Mouse (Mus musculus) gastrocnemius, adult 18-20 months (tissue): ENCODE results near the gene Ncoa4. TPM values are rescaled to one million over a fixed set of nuclear protein-coding genes. Genes with fewer than 3 reads are reported as not detected.
A peak's percentile ranks its signal among the peaks of the same experiment; 100 is the strongest.
"Not testable (repeated sequence)": the region's sequence is repeated elsewhere in the genome, so short reads cannot be mapped to it uniquely, and the experiment has no call there.

Experiments used
- DNase-seq: peaks from one replicate; pipeline ENCODE4 v3.0.0; 2021; ENCODE audit warnings: low spot score
- long read RNA-seq, 2 experiments: library from polyadenylated mRNA; stranded (forward); transcript quantifications; one replicate each; pipeline ENCODE4 v2.0.0; 2021
- total RNA-seq, 2 experiments: library from RNA; stranded (reverse); gene quantifications; 2 replicates each; pipeline ENCODE4 v1.2.3; 2021

Gene Ncoa4
- 10 to 100 TPM; 65.2 to 76.7 TPM for total RNA-seq
- long read RNA-seq, experiment 1, full-length matches to known transcripts = 92 of 104 reads
- long read RNA-seq, experiment 1, partial matches to known transcripts = 5 of 104 reads
- long read RNA-seq, experiment 1, other reads (novel, unspliced or antisense) = 7 of 104 reads
- long read RNA-seq, experiment 2, full-length matches to known transcripts = 86 of 95 reads
- long read RNA-seq, experiment 2, partial matches to known transcripts = 4 of 95 reads
- long read RNA-seq, experiment 2, other reads (novel, unspliced or antisense) = 5 of 95 reads

DNA sequence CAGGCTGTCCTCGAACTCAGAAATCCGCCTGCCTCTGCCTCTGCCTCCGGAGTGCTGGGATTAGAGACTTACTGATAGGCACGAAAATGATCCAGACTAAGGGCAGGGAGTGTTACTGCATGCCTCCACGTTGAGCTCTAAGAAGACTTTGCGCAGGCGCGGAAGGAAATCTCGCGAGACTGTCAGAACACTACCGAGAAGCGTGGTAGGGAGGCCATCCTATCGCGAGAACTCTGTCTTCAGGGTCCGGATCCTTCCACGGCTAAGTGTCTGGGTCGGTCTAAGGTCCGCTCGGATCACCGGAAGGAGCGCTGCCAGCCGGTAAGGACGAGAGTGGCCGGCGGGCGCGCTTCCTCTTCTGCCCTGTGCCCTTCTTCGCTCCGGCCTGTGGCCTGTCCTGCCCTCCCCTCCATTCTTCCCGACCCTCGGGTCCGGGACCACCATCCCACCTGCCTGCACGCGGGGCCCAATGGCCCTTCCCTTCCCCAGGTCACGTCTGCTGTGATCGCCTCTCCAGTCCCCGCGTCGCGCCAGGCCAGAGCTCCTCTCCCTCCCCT lies at the start of gene Ncoa4:
TSS of gene Ncoa4 (plus strand) at position 176 of the 557 bp plus-strand sequence.
- DNase-seq = peak; percentile 99

DNA sequence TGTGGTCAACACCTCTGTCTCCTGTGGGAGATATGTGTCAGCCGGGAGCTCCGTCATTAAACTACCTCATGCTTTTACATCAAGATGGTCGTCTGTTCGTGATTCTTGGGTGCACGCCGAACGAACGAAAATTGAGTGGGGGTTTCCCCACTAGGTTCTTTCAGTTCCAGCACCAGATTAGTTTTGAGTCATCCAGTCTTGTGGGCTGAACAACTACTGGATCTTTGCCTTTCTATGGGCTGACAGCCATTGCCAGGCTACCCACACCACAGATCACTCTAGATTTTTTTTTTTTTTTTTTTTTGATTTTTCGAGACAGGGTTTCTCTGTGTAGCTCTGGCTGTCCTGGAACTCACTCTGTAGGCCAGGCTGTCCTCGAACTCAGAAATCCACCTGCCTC lies 47.5 kb upstream of the Ncoa4 start:
- not testable (repeated sequence) for DNase-seq

DNA sequence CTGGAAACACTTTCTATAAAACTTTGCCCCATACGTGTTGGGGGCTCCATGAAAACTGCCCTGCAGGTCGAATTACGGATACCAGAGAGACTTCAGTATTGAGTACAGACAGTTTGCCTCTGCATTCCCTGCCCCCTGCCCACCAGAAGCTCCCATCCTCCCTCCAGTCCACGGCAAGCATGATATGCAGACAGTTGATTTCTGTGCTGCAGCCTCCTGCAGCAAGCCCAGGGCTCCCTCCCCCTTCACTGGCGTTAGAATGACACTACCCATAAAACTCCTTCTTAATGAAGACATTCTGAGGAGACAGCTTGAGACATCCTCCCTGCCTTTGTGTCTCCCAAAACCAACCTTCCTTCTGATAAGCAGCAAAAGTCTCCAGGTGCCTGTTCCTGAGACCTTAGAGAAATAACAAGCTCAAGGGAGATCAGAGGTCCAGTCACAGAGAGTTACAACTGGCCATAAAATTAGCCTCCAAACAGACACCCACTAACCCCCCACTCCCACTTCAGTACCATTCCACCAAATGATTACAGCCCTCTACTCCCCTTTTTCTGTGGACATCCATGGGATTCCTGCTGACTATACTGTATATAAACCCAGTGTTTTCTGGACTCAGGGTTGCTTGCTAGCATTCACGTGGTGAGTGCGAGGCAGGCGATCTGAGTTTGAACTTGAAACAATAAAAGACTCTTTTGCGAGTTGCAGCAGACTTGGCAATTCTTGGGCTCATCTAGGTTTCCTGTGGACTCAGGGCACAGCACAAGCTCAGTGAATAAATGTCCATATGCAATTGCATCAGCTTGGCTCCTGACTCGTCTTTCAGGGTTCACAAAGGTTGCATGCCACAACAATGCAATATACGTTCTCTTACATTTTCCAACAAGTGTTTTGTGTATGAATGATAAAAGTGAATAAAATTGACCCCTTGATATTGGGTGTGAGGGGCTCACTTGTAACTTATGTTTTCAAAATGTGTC lies 38.4 kb upstream of the Ncoa4 start:
- no peak for DNase-seq

DNA sequence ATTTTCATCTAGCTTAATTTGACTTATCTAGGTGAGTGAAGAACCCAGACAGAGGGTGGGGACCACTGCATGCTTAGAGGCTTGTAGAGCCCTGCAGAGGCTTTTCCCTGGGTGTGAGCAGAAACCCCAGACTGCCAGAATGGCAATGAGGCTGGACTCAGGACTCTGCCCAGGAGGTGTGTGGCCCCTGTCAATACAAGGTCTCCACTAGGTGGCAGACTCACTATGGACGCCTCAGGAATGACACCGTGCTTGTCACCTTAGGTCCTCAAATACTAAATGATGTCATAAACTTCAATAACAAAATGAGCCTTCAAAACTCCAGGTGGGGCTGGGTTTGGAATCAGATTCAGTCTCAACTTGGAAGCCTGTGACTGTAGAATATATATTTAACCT lies 37.7 kb upstream of the Ncoa4 start:
- DNase-seq = peak; percentile 26

DNA sequence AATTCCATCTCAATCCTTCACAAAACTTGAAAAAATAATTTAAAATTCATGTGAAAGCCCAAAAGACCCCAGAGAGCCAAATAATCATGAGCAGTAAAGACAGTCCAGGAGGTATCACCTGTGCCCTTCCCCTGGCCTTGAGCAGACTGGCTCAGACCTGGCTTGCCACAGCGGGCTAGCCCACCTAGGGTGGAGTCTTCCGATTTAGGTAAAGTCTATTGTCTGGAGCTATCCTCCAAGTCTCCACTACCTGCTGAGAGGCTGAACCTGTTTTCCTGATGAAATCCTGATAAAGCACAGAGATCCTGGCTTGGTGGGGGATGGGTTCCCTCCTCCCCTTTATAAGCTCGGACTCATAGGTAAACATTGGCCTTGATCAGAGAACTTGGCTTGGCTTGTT lies 35.4 kb upstream of the Ncoa4 start:
- DNase-seq = no peak

DNA sequence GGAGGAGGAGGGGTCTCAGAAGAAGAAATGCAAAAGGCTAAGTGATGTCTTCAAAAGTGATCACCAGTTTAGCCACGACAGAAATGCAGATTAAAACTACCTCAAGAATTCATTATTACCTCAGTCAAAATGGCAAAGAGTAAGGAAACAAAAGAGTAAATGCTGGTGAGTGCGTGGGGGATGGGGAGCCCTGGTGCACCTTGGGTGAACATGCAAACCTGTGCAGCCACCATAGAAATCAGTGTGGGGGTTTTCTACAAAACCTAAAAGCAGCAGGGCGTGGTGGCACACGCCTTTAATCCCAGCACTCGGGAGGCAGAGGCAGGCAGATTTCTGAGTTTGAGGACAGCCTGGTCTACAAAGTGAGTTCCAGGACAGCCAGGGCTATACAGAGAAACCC lies 34.4 kb upstream of the Ncoa4 start:
- not testable (repeated sequence) for DNase-seq

DNA sequence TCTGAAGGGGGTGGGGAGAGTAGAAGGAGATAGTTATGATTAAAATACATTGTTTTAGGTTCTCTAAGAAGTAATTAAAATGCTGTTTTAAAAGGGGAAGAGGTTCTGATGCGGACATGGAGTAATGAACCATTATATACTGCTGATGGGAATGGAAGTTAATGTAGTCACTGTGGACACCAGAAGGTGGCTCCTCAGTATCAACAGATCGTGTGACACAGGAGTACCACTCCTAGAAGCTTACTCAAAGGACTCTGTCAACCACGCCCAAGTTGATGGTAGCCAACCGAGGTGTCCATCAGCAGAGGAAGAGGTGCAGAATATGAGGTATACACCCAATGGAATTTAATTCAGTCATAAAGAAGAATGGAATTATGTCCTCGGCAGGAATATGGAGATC lies 31.3 kb upstream of the Ncoa4 start:
- DNase-seq = no peak

DNA sequence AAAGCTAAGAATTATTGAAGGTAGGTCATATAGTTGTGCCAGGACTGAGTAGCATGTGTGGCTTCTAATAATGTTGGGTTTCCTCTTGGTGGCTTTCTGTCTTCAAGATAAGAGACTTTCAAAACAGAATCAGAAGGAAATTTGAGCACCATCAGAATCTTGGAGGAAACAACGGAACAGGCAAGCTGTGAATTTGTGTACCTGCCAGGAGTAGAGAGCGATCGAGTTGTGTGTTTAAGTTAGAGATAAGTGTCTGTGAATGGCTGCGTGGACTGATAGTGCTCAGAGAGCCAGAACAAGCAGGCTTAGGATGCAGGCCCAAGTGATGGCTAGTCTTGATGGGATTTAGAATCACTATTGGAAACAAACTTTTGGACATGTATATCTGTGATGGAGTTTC lies 27.8 kb upstream of the Ncoa4 start:
- no peak for DNase-seq

DNA sequence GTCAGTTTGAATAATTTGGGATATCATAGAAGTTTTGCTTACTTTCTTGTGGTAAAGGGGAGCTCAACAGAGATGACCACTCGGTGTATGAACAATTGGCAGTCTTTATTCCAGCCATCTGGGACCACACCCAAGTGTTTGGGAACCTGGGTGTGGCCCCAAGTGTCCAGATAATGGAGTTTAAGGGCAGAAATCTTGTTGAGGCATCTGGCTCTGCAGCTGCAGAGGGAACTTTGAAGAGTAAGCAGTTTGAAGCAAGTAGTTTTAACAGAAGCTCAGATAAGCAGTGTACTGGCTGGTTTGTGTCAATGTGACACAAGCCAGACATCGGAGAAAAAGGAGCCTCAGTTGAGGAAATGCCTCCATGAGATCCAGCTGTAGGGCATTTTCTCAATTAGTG lies 25.4 kb upstream of the Ncoa4 start:
- DNase-seq = no peak

DNA sequence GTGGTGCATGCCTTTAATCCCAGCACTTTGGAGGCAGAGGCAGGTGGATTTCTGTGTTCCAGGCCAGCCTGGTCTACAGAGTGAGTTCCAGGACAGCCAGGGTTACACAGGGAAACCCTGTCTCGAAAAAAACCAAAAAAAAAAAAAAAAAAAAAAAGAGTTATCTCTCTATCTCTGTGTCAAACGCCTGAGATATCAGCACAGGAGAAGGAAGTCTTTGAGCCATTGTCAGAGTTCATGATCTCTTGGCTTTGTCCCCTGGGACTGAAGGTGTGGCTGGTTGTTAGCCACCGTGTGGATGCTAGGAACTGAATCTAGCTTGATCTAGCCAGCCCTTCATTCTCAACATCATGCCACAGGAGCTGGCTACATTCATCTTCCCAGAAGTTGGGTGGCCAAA lies 23.2 kb upstream of the Ncoa4 start:
- not testable (repeated sequence) for DNase-seq

DNA sequence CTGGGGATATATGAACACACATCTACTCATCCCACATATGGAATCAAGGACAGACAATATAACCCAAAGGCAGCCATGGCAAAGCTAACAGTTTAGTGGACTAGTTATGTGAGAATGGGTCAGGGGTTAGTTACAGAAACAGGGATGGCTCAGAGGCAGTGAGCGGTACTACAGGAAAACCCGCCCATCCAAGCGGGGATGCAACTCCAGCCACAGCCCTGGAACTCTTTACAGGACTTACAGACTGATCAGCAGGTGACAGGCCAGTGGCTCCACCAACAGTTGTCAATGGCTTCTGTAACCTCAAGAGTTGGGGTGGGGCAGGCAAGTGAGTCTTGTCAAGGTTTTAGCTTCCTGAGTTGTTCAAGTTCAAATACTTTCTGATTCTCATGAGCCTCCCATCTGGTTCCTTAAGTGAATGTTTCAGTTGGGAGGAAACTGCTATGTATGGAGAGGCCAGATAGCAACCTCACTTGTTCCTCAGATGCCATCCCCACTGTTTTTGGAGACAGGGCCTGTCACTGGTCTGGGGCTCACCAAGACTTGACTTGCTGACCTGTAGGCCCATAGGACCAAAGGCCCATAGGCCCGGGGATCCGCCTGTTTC lies 19.2 kb upstream of the Ncoa4 start:
- DNase-seq = no peak

DNA sequence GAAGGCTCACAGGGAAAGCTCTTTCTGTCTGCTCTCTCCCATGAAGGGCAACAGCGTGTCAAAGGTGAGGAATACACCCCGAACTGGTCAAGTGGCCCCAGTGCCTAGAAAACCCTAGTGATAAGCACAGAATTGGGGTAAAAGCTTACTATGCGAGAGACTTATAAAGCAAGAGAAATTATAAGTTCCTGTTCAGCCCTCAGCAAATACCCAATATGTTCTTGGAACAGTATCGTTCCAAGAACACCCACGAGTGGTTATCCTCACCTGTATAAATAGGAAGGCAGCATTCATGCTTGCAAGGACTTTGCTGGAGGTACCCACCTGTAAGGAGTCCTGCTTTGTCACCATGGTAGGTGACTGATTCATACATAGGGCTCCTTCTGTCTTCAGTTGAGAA lies 17.9 kb upstream of the Ncoa4 start, which contains the start of gene Msmb:
TSS of gene Msmb (plus strand) at position 301 of the 400 bp plus-strand sequence.
- DNase-seq = no peak

DNA sequence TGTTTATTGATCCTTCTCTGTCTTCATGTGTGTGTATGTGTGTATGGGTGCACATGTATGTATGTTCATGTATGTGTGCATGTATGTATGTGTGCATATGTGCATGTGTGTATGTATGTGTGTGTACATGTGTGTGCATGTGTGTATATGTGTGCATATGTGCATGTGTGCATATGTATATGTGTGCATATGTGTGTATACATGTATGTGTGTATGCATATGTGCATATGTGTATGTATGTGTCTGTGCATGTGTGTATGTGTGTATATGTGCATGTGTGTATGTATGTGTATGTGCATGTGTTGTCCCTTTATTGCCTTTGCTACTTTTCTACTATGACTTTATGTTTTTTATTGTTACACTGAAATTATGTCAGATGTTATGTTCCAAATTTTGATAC lies 14.9 kb upstream of the Ncoa4 start:
- DNase-seq = no peak

DNA sequence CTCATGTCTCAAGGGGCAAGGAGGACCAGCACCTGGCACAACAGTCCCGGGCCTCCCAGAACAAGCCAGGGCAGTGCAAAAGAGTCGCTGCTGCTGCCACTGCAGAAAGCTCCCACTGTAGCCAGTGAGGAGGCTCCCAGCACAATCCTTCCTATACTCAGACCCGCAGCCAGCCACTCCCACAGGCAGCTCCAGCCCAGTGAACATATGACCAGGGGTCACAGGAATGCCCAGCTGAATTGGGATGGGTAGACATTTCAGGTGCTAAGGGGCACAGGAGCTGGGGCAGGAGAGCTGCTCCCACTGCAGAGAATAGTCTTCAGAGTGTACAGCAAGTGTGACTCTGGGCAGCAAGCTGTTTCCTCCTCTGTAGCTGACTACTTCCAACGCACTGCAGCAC lies 14.3 kb upstream of the Ncoa4 start:
- no peak for DNase-seq

DNA sequence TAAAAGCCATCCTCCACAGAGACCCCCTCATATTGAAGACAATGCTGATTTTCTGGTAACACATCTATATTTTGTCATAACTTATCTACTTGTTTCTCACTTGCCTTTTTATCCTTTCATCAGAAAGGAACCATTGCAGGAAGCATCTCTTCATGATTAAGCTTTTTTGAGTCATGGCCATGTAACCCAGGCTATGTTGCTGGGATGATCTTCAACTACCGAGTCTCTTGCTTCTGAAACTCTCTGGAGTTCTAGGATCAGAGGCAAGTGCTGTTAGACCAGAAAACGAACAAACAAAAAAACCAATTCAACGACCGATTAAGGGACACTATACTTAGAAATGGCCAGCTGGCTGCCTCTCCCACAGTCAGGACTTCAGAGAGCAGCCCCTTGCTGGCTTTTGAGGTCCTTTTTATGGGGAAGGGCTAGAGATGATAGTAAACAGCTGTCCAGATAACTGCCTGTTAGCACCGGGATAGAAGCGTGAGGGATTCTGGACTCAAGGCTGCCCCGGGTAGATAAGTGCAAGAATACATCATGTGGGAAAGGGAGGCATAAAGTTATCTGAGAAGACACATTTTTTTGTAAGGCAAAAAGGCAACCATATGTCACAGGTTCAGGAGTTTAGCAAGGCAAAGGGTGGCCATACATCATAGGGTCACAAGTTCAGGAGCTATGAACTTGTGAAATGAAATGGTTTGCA lies 13.7 kb upstream of the Ncoa4 start:
- DNase-seq = no peak

DNA sequence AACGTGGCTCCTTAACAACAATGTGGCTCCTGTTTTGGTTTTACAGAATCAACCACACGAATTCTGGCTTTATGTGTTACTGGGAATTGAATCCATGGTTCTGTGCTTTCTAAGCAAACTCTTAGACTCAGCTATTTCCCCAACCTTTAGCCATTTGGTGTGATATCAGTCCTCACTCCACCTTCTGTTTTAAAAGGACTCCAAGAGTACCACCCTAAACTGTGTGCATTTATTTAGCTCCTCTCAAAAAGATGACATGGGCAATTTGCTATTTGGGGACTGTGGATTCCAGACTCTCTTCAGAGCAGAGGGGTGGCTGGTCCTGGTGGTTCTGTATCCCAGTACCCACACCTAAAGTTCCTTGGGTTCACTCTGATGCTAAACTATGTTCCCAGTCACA lies 13.1 kb upstream of the Ncoa4 start:
- no peak for DNase-seq

DNA sequence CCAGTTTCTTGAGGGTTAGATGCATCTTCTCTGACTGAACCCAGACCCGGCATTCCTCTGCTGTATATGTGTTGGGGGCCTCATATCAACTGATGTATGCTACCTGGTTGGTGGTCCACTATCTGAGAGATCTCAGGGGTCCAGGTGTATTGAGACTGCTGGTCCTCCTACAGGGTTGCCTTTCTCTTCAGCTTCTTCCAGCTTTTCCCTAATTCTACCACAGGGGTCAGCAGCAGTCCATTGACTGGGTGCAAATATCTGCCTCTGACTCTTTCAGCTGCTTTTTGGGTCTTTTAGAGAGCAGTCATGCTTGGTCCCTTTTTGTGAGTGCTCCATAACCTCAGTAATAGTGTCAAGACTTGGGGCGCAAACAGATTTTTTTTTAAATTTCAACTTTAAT lies 8.8 kb upstream of the Ncoa4 start:
- no peak for DNase-seq

DNA sequence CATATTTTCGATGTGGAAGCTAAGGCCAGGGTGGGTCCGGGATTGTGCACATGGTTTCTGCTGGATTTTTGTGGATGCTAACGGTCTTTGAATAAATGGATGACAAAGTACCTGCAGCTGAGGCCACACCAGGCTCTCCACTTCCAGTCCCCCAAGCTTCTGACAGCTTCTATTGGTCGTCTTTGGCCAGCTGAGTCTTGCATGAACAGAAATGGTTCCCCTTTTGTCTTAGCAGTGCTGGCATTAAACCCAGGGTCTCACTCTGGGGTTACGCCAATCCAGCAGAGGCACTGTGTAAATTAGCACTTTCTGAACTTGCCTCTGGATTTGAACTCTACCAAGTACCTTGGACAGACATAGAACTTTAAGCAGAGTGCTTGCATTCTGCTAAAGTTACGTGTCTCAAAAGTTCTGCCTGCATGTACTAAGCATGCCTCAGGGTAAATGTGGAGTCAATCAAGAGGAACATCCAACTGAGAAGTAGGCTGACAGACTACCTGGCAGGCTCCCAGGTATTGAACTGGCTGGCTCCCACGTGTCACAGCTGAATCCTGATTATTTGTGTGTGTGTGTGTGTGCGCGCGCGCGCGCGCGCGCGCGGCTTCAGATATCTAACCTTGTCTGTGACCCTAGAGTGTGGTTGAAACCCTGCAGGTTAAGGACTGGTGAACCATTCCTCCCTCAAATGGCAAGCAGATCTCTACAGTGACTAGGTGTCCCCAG lies 7.3 kb upstream of the Ncoa4 start:
- no peak for DNase-seq

DNA sequence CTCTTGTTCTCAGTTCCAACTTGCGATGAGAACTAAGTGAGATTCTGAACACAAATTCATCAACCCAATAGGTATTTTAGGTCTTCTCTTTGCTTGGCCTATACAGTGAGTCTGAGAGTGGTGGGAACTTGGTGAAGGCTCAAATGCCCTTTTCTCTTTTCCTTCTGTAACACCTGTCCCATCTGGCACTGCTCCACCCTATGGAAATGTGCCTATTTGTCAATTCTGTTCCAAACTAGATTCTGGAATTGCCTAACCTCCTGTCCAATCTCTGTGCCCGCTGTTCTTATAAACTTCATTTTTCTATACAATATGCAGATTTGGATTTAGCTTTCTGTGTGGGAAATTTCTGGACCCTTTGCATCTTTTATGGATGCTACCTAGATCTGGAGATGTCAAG lies 6.5 kb upstream of the Ncoa4 start:
- DNase-seq = no peak

DNA sequence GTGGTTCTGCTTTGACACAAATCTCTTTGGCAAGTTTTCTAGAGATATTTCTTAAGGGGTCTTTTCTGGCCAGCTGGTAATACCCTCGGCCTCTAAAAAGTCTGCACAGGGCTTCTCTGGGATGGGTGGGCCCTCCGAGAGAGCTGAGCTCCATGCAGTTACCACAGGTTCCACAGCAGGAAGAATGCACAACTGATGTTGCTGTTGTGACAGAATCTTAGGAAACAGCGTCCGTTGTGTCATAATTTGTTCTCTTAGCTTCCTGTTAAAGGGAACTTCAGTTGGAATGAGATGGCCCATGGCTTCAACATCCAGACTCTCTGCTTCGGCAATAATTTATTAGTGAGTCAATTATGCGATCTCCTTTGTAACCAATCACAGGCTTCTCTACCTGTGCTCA lies 4.9 kb upstream of the Ncoa4 start:
- DNase-seq = no peak
